ENCODE assay signal across 13 mouse cellular contexts in genomic region chr15:85012662-85013054, GRCm38 (mm10). TPM values are rescaled to one million over a fixed set of nuclear protein-coding genes. Genes with fewer than 3 reads are reported as not detected.
DNase-seq lines count a peak whose midpoint lies in the region; ATAC-seq and TF ChIP-seq lines count a peak whose summit lies in the region.
"Had no signal": no experiment of that assay in that cellular context is flagged by ENCODE, and none has a peak within 500 bp of the region (broad histone marks: within the 10 kb centered on the region; RNA-seq: fewer than 3 reads in every experiment).

No protein-coding gene starts in this region.

- ATAC-seq in embryonic facial prominence, embryonic 11.5 days (replicated peaks; ENCODE audit: insufficient number of reproducible peaks, low FRiP score, low TSS enrichment, low read depth): no peak
- ATAC-seq in midbrain, postnatal 0 days (ENCODE audit: low FRiP score): no peak
- ATAC-seq in stomach, embryonic 15.5 days (ENCODE audit: insufficient read depth, low FRiP score, low read depth): peak; percentile 45; the same call in 1 of the 2 replicates
- ATAC-seq in erythroblast, adult 5-6 weeks (replicated peaks; ENCODE audit: low FRiP score, poor library complexity, severe bottlenecking): no peak

- H3K36me3 ChIP-seq in embryonic facial prominence, embryonic 11.5 days (replicated peaks; ENCODE audit: control insufficient read depth, insufficient read depth, low read depth, low read length): no peaks in the 10 kb centered on the region
- H3K36me3 ChIP-seq in embryonic facial prominence, embryonic 10.5 days (replicated peaks): no peaks in the 10 kb centered on the region
- no peaks in the 10 kb centered on the region for H3K36me3 ChIP-seq in midbrain, embryonic 10.5 days
- no peaks in the 10 kb centered on the region for H3K36me3 ChIP-seq in midbrain, postnatal 0 days (ENCODE audit: insufficient read depth, low read length)
- no peaks in the 10 kb centered on the region for H3K36me3 ChIP-seq in stomach, embryonic 15.5 days

- H3K4me3 ChIP-seq in embryonic facial prominence, embryonic 11.5 days (ENCODE audit: low read depth, low read length): no peak overlapping the region
- H3K4me3 ChIP-seq in embryonic facial prominence, embryonic 10.5 days: no peak overlapping the region
- H3K4me3 ChIP-seq in midbrain, embryonic 10.5 days: no peak overlapping the region
- H3K4me3 ChIP-seq in midbrain, postnatal 0 days (ENCODE audit: low read depth, low read length): no peak overlapping the region
- no peak overlapping the region for H3K4me3 ChIP-seq in stomach, embryonic 15.5 days (replicated peaks)
- H3K4me3 ChIP-seq: myocyte had no signal

- WGBS in embryonic facial prominence, embryonic 11.5 days: 43% methylated on average over 2 of the region's 2 CpGs
- WGBS in embryonic facial prominence, embryonic 10.5 days: 56% methylated on average over 2 of the region's 2 CpGs
- WGBS in midbrain, embryonic 10.5 days: 42% methylated on average over 2 of the region's 2 CpGs
- 43% methylated on average over 2 of the region's 2 CpGs for WGBS in midbrain, postnatal 0 days
- WGBS in stomach, embryonic 15.5 days: 39% methylated on average over 2 of the region's 2 CpGs

- no peak overlapping the region for H3K4me2 ChIP-seq in embryonic facial prominence, embryonic 11.5 days (ENCODE audit: low read depth, low read length)
- H3K4me2 ChIP-seq in midbrain, postnatal 0 days (ENCODE audit: low read depth, low read length, poor library complexity, severe bottlenecking): no peak overlapping the region
- H3K4me2 ChIP-seq in stomach, embryonic 15.5 days: peak overlapping the region; percentile 29; the same call in 1 of the 2 replicates

- peaks cover 3% of the 10 kb centered on the region for H3K27me3 ChIP-seq in embryonic facial prominence, embryonic 11.5 days (ENCODE audit: control insufficient read depth, insufficient read depth, low read length)
- peaks cover 31% of the 10 kb centered on the region for H3K27me3 ChIP-seq in embryonic facial prominence, embryonic 10.5 days (replicated peaks; ENCODE audit: low read depth, poor library complexity, severe bottlenecking)
- peaks cover 35% of the 10 kb centered on the region for H3K27me3 ChIP-seq in midbrain, embryonic 10.5 days (ENCODE audit: low read depth, poor library complexity, severe bottlenecking)
- no peaks in the 10 kb centered on the region for H3K27me3 ChIP-seq in midbrain, postnatal 0 days (ENCODE audit: insufficient read depth, low read length)
- no peaks in the 10 kb centered on the region for H3K27me3 ChIP-seq in stomach, embryonic 15.5 days (replicated peaks)

- no peaks in the 10 kb centered on the region for H3K9me3 ChIP-seq in embryonic facial prominence, embryonic 11.5 days (replicated peaks; ENCODE audit: control insufficient read depth, low read length)
- no peaks in the 10 kb centered on the region for H3K9me3 ChIP-seq in embryonic facial prominence, embryonic 10.5 days
- no peaks in the 10 kb centered on the region for H3K9me3 ChIP-seq in midbrain, embryonic 10.5 days (replicated peaks)
- no peaks in the 10 kb centered on the region for H3K9me3 ChIP-seq in midbrain, postnatal 0 days (ENCODE audit: low read length)
- no peaks in the 10 kb centered on the region for H3K9me3 ChIP-seq in stomach, embryonic 15.5 days

- peak; percentile 22 for DNase-seq in embryonic facial prominence, embryonic 11.5 days (ENCODE audit: low spot score)
- no peak for DNase-seq in embryonic facial prominence, embryonic 10.5 days (ENCODE audit: low spot score)
- DNase-seq in midbrain, embryonic 10.5 days (ENCODE audit: low spot score): no peak
- DNase-seq in midbrain, postnatal 0 days (ENCODE audit: low spot score): no peak
- peak; percentile 63 for DNase-seq in kidney, postnatal 36 days
- no peak for DNase-seq in cerebellum, postnatal 10 days
- DNase-seq: cerebellum, adult 18-20 months; gastrocnemius, postnatal 25 days had no signal

- H3K27ac ChIP-seq in embryonic facial prominence, embryonic 11.5 days (replicated peaks; ENCODE audit: low read depth, low read length): no peak overlapping the region
- no peak overlapping the region for H3K27ac ChIP-seq in embryonic facial prominence, embryonic 10.5 days (replicated peaks)
- 0 out of 2 replicates have a peak overlapping the region, but pooled peaks have one; percentile 33 for H3K27ac ChIP-seq in midbrain, embryonic 10.5 days (replicated peaks)
- H3K27ac ChIP-seq in midbrain, postnatal 0 days (ENCODE audit: low read depth, low read length): no peak overlapping the region
- H3K27ac ChIP-seq in stomach, embryonic 15.5 days: peak overlapping the region; percentile 75

- no peak for TF ChIP-seq CTCF in midbrain, postnatal 0 days (IDR thresholded peaks at IDR 0.05)

- peaks cover 3% of the 10 kb centered on the region; the same call in 1 of the 2 replicates for H3K4me1 ChIP-seq in embryonic facial prominence, embryonic 11.5 days (ENCODE audit: control insufficient read depth, insufficient read depth, low read length)
- peaks cover 31% of the 10 kb centered on the region for H3K4me1 ChIP-seq in embryonic facial prominence, embryonic 10.5 days
- peaks cover 28% of the 10 kb centered on the region for H3K4me1 ChIP-seq in midbrain, embryonic 10.5 days
- peaks cover 10% of the 10 kb centered on the region; the same call in 1 of the 2 replicates for H3K4me1 ChIP-seq in midbrain, postnatal 0 days (ENCODE audit: insufficient read depth, low read length)
- peaks cover 22% of the 10 kb centered on the region for H3K4me1 ChIP-seq in stomach, embryonic 15.5 days

- H3K9ac ChIP-seq in embryonic facial prominence, embryonic 11.5 days (replicated peaks; ENCODE audit: low read length): no peak overlapping the region
- no peak overlapping the region for H3K9ac ChIP-seq in midbrain, postnatal 0 days (replicated peaks; ENCODE audit: low read length, poor library complexity, severe bottlenecking)
- no peak overlapping the region for H3K9ac ChIP-seq in stomach, embryonic 15.5 days

RNA-seq across cellular contexts. Expression of gene Upk3a, which starts 4.3 kb away (rescaled TPM):
- polyA plus RNA-seq in embryonic facial prominence, embryonic 11.5 days (2014; fragmentation: Nextera tagmentation; extraction: Ambion mirVana): not detected in 2 replicates
- not detected in 2 replicates for polyA plus RNA-seq in embryonic facial prominence, embryonic 10.5 days (2016; fragmentation: Nextera tagmentation; extraction: Ambion mirVana)
- polyA plus RNA-seq in midbrain, embryonic 10.5 days (2016; fragmentation: Nextera tagmentation; extraction: Ambion mirVana): 0.16 TPM in 1 of 2 replicates, not detected in the other
- total RNA-seq in midbrain, postnatal 0 days (2014; rRNA removed): 0.28 and 0.66 TPM in 2 replicates
- 3.0 and 3.6 TPM in 2 replicates for polyA plus RNA-seq in midbrain, postnatal 0 days (2015; fragmentation: Nextera tagmentation; extraction: Ambion mirVana)
- 6.8 and 8.6 TPM in 2 replicates for polyA plus RNA-seq in stomach, embryonic 15.5 days (2015; fragmentation: Nextera tagmentation; extraction: Ambion mirVana)
- total RNA-seq in erythroblast, adult 5-6 weeks (2015; ENCODE audit: low replicate concordance): not detected in 2 replicates
- not detected in 2 replicates for total RNA-seq in erythroblast, adult 5-6 weeks (2017; ENCODE audit: low replicate concordance)
- total RNA-seq: gastrocnemius, postnatal 25 days had no signal
- polyA plus RNA-seq: C2C12; myocyte; spleen, adult 2 months had no signal

RNA-seq across cellular contexts. Expression of gene Fam118a, which starts 16.1 kb away (rescaled TPM):
- polyA plus RNA-seq in embryonic facial prominence, embryonic 11.5 days (2014; fragmentation: Nextera tagmentation; extraction: Ambion mirVana): 26.1 and 26.3 TPM in 2 replicates
- 27.0 and 29.8 TPM in 2 replicates for polyA plus RNA-seq in embryonic facial prominence, embryonic 10.5 days (2016; fragmentation: Nextera tagmentation; extraction: Ambion mirVana)
- polyA plus RNA-seq in midbrain, embryonic 10.5 days (2016; fragmentation: Nextera tagmentation; extraction: Ambion mirVana): 33.1 and 34.9 TPM in 2 replicates
- total RNA-seq in midbrain, postnatal 0 days (2014; rRNA removed): 18.0 and 21.0 TPM in 2 replicates
- 29.5 TPM in 2 replicates for polyA plus RNA-seq in midbrain, postnatal 0 days (2015; fragmentation: Nextera tagmentation; extraction: Ambion mirVana)
- polyA plus RNA-seq in stomach, embryonic 15.5 days (2015; fragmentation: Nextera tagmentation; extraction: Ambion mirVana): 29.8 and 30.4 TPM in 2 replicates
- 0.84 TPM in 1 of 2 replicates, not detected in the other for total RNA-seq in erythroblast, adult 5-6 weeks (2015; ENCODE audit: low replicate concordance)
- 1.3 and 5.0 TPM in 2 replicates for total RNA-seq in erythroblast, adult 5-6 weeks (2017; ENCODE audit: low replicate concordance)

RNA-seq across cellular contexts. Expression of gene 5031439G07Rik, which starts 24.3 kb away (rescaled TPM):
- polyA plus RNA-seq in embryonic facial prominence, embryonic 11.5 days (2014; fragmentation: Nextera tagmentation; extraction: Ambion mirVana): 11.6 and 16.8 TPM in 2 replicates
- polyA plus RNA-seq in embryonic facial prominence, embryonic 10.5 days (2016; fragmentation: Nextera tagmentation; extraction: Ambion mirVana): 8.3 and 9.3 TPM in 2 replicates
- 10.1 and 10.8 TPM in 2 replicates for polyA plus RNA-seq in midbrain, embryonic 10.5 days (2016; fragmentation: Nextera tagmentation; extraction: Ambion mirVana)
- total RNA-seq in midbrain, postnatal 0 days (2014; rRNA removed): 127 and 131 TPM in 2 replicates
- 22.2 and 23.4 TPM in 2 replicates for polyA plus RNA-seq in midbrain, postnatal 0 days (2015; fragmentation: Nextera tagmentation; extraction: Ambion mirVana)
- 13.7 and 16.2 TPM in 2 replicates for polyA plus RNA-seq in stomach, embryonic 15.5 days (2015; fragmentation: Nextera tagmentation; extraction: Ambion mirVana)
- 5.6 and 6.0 TPM in 2 replicates for total RNA-seq in erythroblast, adult 5-6 weeks (2015; ENCODE audit: low replicate concordance)
- total RNA-seq in erythroblast, adult 5-6 weeks (2017; ENCODE audit: low replicate concordance): 5.4 and 5.7 TPM in 2 replicates

Comparison
In these comparisons a context has a peak if more than half of its experiments do, and no peak if none do; other contexts are left out.
1. DNase-seq: peak in embryonic facial prominence, embryonic 11.5 days (single experiment) and kidney, postnatal 36 days (2 of 2); none in embryonic facial prominence, embryonic 10.5 days (single experiment), midbrain, embryonic 10.5 days (single experiment), midbrain, postnatal 0 days (single experiment) and cerebellum, postnatal 10 days (0 of 2).
2. H3K27ac ChIP-seq: peak in midbrain, embryonic 10.5 days (single experiment) and stomach, embryonic 15.5 days (single experiment); none in embryonic facial prominence, embryonic 11.5 days (single experiment), embryonic facial prominence, embryonic 10.5 days (single experiment) and midbrain, postnatal 0 days (single experiment).